Mouse (Mus musculus): Measurements from ENCODE around the gene Tnrc6b. TPM values are rescaled to one million over a fixed set of nuclear protein-coding genes. Genes with fewer than 3 reads are reported as not detected.
A peak's percentile ranks its signal among the peaks of the same experiment; 100 is the strongest.

Gene Tnrc6b
- polyA plus RNA-seq, 1 experiment from 2014 or later, result 27.4 TPM

DNA sequence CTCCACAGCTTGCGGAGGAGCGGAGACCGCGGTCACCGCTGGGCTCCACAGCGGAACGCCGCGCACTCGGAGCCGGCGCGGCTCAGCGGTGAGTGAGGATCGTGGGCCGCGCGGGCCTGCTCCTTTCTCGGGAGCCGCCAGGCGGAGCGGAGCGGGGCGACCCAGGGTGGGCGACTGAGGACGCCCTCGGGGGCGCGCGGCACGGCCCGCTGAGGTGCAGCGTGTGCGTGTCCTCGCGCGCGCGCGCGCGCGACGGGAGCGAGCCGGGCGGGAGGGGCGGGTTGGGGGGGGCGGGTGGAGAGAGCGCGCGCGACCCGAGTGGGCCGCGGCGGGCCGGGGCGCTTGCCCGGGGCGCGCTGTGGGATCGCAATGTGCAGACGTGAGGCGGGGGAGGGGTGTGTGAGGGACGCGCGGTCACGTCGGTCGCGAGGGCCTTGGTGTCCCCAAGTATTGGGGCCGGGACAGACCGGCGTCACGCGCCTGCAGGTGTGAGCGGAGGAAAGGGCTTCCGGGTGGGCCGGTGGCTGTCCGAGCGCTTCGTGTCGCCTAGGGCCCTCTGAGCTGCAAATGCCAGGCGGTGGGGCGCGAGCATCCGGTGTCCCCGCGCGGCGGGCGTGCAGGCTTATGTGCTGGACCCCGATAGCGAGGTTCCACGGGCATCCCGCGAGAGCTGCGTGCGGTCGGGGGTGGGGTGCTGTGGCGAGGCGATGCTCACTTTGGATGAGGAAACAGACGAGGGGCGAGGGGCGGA, 463 bp downstream of the Tnrc6b start:
- peak overlapping the region; percentile 72 for H3K27ac ChIP-seq (ENCODE audit: low read length)

DNA sequence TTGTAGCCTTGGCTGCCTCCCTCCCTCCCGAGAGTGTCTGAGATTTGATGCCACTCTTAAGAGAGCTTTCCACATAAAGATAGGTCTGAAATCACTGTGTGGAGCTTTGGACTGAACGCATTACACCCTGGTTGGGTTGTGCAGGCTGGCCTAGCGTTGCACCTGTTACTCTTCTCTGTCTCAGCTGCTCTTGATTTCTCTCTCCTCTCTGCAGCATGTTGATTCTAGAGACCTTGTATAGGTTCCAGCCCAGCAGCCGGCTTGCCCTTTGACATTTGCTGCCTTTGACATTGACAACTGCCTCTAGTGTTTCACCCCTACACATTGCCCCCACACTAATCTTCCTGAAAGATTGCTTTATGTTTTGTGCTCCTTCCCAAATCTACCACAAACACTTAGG, 3.2 kb downstream of the Tnrc6b start:
- Histone ChIP-seq H3K27me3 (ENCODE audit: insufficient read depth, low read length) (no peaks in the 10 kb centered on the region), H3K36me3 (ENCODE audit: insufficient read depth, low read length) (no peaks in the 10 kb centered on the region), H3K4me2 (replicated peaks; ENCODE audit: low read depth, low read length) (no peak overlapping the region), H3K9ac (replicated peaks; ENCODE audit: low read length) (no peak overlapping the region), H3K4me3 (ENCODE audit: low read length) (no peak overlapping the region), H3K4me1 (ENCODE audit: insufficient read depth, low read length) (peaks cover 10% of the 10 kb centered on the region), H3K27ac (ENCODE audit: low read length) (no peak overlapping the region), H3K9me3 (ENCODE audit: low read length) (no peaks in the 10 kb centered on the region)
- no peak for ATAC-seq (ENCODE audit: low FRiP score, low TSS enrichment)
- WGBS, result 40% methylated on average over 4 of the region's 4 CpGs

More for the DNA sequence above, 463 bp downstream of the Tnrc6b start:
- no peaks in the 10 kb centered on the region for H3K36me3 ChIP-seq (ENCODE audit: insufficient read depth, low read length)
- ATAC-seq (ENCODE audit: low FRiP score, low TSS enrichment), result peak; percentile 39
- H3K9me3 ChIP-seq (ENCODE audit: low read length), result no peaks in the 10 kb centered on the region
- peak overlapping the region; percentile 81 for H3K4me2 ChIP-seq (replicated peaks; ENCODE audit: low read depth, low read length)
- peak overlapping the region; percentile 88 for H3K9ac ChIP-seq (replicated peaks; ENCODE audit: low read length)
- H3K4me1 ChIP-seq (ENCODE audit: insufficient read depth, low read length), result peaks cover 27% of the 10 kb centered on the region
- WGBS, result under 1% methylated on average over 67 of the region's 106 CpGs
- no peaks in the 10 kb centered on the region for H3K27me3 ChIP-seq (ENCODE audit: insufficient read depth, low read length)
- H3K4me3 ChIP-seq (ENCODE audit: low read length), result peak overlapping the region; percentile 82

DNA sequence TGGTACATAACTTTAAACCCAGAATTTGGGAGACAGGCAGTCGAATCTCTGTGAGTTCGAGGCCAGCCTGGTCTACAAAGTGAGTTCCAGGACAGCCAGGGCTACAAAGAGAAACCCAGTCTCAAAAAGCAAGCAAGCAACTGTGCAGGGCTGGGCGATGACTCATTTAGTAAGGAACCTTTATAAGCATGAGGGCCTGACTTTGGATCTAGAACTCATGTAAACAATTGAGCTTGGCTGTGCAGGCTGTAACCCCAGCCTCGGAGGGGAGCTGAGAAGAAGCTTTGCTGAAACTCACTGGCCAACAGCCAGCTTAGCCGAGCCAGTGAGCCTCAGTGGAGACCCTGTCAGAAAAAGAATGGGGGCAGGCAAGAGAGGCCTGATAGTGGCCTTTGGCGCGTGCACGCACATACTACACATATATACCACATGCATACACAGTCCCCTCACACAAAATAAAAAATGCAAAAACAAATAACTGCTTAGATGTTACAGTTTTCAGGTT, 5.6 kb downstream of the Tnrc6b start:
- WGBS, result 83% methylated on average over 8 of the region's 8 CpGs

DNA sequence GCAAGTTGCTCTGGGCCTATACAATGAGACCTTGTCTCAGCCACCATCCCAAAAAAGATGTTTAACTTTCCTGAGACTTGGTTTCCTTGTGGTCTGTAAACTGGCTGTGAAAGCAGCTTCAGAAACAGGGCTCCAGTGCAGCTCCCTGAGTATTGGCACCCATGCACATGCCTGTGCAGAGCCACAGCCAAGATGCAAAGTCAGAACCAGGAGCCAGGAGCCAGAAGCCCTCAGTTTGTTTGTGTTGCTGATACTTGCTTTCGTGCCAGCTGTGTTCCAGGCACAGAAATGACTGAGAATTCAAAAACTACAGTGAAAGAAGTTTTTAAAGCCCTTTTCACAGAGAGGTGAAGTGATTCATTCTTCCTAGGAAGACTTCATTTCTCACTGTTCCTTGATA, 6.3 kb downstream of the Tnrc6b start:
- Histone ChIP-seq H3K9me3 (ENCODE audit: low read length) (no peaks in the 10 kb centered on the region), H3K4me1 (ENCODE audit: insufficient read depth, low read length) (peaks cover 9% of the 10 kb centered on the region), H3K4me3 (ENCODE audit: low read length) (no peak overlapping the region), H3K27me3 (ENCODE audit: insufficient read depth, low read length) (no peaks in the 10 kb centered on the region), H3K4me2 (replicated peaks; ENCODE audit: low read depth, low read length) (no peak overlapping the region), H3K36me3 (ENCODE audit: insufficient read depth, low read length) (no peaks in the 10 kb centered on the region), H3K9ac (replicated peaks; ENCODE audit: low read length) (no peak overlapping the region), H3K27ac (ENCODE audit: low read length) (no peak overlapping the region)
- no peak for ATAC-seq (ENCODE audit: low FRiP score, low TSS enrichment)
- WGBS, result 70% methylated on average over 1 of the region's 1 CpGs

More for the DNA sequence above, 5.6 kb downstream of the Tnrc6b start:
- Histone ChIP-seq H3K27me3 (ENCODE audit: insufficient read depth, low read length) (no peaks in the 10 kb centered on the region), H3K9ac (replicated peaks; ENCODE audit: low read length) (no peak overlapping the region), H3K36me3 (ENCODE audit: insufficient read depth, low read length) (no peaks in the 10 kb centered on the region), H3K4me3 (ENCODE audit: low read length) (no peak overlapping the region), H3K4me2 (replicated peaks; ENCODE audit: low read depth, low read length) (no peak overlapping the region), H3K27ac (ENCODE audit: low read length) (no peak overlapping the region), H3K9me3 (ENCODE audit: low read length) (no peaks in the 10 kb centered on the region), H3K4me1 (ENCODE audit: insufficient read depth, low read length) (peaks cover 8% of the 10 kb centered on the region)
- ATAC-seq (ENCODE audit: low FRiP score, low TSS enrichment), result no peak

DNA sequence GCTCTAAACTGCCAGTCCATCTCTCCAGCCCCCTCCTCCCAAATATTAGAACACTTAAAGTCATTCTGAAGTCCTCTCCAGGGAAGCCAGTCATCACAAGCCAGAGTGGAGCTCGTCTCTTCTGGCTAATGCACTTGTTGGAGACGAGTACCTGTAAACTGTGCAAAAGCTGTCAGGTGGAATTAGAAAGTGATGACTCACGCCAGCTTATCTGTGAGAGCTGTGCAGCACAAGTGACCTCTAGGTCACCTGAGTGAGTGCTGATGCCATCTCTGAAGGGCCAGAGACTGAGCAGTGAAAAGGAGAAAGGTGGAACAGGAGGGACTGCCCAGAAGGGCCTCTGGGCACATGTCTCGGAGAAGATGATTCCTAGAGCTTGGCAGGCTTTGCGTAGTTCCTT, 9.1 kb downstream of the Tnrc6b start:
- ATAC-seq (ENCODE audit: low FRiP score, low TSS enrichment), result no peak
- 66% methylated on average over 5 of the region's 5 CpGs for WGBS

DNA sequence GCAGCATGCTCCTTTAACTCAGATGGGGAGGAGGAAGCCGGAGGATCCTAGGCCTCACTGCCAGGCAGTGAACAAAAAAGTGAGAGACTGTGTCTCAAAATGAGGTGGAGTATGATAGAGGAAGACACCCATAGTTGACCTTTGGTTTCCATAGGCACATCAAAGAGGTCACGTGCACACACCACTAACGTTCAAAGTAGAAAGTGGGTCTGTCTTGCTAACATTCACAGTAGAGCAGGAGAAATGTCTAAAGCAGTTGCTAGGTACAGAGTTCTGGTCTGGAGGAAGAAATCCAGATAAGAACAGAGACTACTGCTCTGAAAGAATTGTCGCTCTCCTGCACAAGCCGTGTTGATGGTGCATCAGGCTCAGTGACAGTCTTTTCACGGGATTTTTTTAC, 10.7 kb downstream of the Tnrc6b start:
- 65% methylated on average over 6 of the region's 6 CpGs for WGBS
- H3K4me1 ChIP-seq (ENCODE audit: insufficient read depth, low read length), result peaks cover 10% of the 10 kb centered on the region
- no peaks in the 10 kb centered on the region for H3K9me3 ChIP-seq (ENCODE audit: low read length)
- no peak overlapping the region for H3K4me3 ChIP-seq (ENCODE audit: low read length)
- H3K27ac ChIP-seq (ENCODE audit: low read length), result 0 out of 2 replicates have a peak overlapping the region, but pooled peaks have one; percentile 43
- H3K27me3 ChIP-seq (ENCODE audit: insufficient read depth, low read length), result no peaks in the 10 kb centered on the region
- no peak for ATAC-seq (ENCODE audit: low FRiP score, low TSS enrichment)
- no peak overlapping the region for H3K9ac ChIP-seq (replicated peaks; ENCODE audit: low read length)
- H3K36me3 ChIP-seq (ENCODE audit: insufficient read depth, low read length), result no peaks in the 10 kb centered on the region
- no peak overlapping the region for H3K4me2 ChIP-seq (replicated peaks; ENCODE audit: low read depth, low read length)

More for the DNA sequence above, 9.1 kb downstream of the Tnrc6b start:
- Histone ChIP-seq H3K27me3 (ENCODE audit: insufficient read depth, low read length) (no peaks in the 10 kb centered on the region), H3K9me3 (ENCODE audit: low read length) (no peaks in the 10 kb centered on the region), H3K4me3 (ENCODE audit: low read length) (no peak overlapping the region), H3K27ac (ENCODE audit: low read length) (no peak overlapping the region), H3K9ac (replicated peaks; ENCODE audit: low read length) (no peak overlapping the region), H3K4me2 (replicated peaks; ENCODE audit: low read depth, low read length) (no peak overlapping the region), H3K36me3 (ENCODE audit: insufficient read depth, low read length) (no peaks in the 10 kb centered on the region), H3K4me1 (ENCODE audit: insufficient read depth, low read length) (peaks cover 10% of the 10 kb centered on the region)

DNA sequence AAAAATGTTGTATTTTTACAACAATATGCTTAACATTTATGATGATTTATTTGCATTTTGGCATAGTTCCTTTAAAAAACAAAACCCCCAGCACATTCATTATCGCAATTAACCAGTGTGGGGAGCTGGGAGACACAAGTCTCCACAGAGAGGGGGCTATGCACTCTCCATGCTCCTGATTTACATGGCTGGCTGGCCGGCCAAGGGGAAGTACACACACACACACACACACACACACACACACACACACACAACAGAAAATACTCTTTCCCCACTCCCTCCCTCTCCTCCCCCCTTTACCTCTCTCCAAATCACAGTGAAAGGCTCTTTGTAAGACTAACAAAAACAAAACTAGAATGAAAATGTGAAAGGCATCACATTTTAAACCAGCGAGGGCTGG, 11.3 kb downstream of the Tnrc6b start:
- Histone ChIP-seq H3K4me2 (replicated peaks; ENCODE audit: low read depth, low read length) (no peak overlapping the region), H3K9me3 (ENCODE audit: low read length) (no peaks in the 10 kb centered on the region), H3K27ac (ENCODE audit: low read length) (peak overlapping the region; percentile 51; the same call in 1 of the 2 replicates), H3K9ac (replicated peaks; ENCODE audit: low read length) (no peak overlapping the region), H3K4me1 (ENCODE audit: insufficient read depth, low read length) (peaks cover 10% of the 10 kb centered on the region), H3K27me3 (ENCODE audit: insufficient read depth, low read length) (no peaks in the 10 kb centered on the region), H3K36me3 (ENCODE audit: insufficient read depth, low read length) (no peaks in the 10 kb centered on the region), H3K4me3 (ENCODE audit: low read length) (no peak overlapping the region)
- 30% methylated on average over 3 of the region's 3 CpGs for WGBS
- peak; percentile 73; the same call in 1 of the 2 replicates for ATAC-seq (ENCODE audit: low FRiP score, low TSS enrichment)

DNA sequence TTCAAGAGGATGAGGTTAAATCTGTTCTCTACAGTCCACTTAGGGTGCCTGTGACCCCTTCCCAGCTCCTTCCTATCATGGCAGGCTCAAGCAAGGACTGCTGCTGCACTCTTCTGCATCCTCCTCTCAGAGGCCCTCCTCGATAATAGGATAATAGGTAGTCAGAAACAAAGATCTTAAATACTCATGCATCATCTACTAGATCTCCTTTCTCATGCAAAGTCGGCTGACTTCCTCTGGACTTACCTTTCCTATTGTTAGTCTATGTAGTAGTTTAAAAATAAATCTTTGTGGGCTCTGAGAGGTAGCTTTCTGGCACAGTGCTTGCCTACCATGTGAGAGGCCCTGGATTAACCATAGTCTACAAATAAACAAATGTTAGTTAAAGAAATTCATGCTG, 18.4 kb downstream of the Tnrc6b start:
- no peak overlapping the region for H3K27ac ChIP-seq (ENCODE audit: low read length)
- no peak overlapping the region for H3K9ac ChIP-seq (replicated peaks; ENCODE audit: low read length)
- ATAC-seq (ENCODE audit: low FRiP score, low TSS enrichment), result no peak
- no peaks in the 10 kb centered on the region for H3K36me3 ChIP-seq (ENCODE audit: insufficient read depth, low read length)
- no peak overlapping the region for H3K4me3 ChIP-seq (ENCODE audit: low read length)
- H3K4me1 ChIP-seq (ENCODE audit: insufficient read depth, low read length), result peaks cover 16% of the 10 kb centered on the region
- WGBS, result 72% methylated on average over 2 of the region's 2 CpGs
- no peak overlapping the region for H3K4me2 ChIP-seq (replicated peaks; ENCODE audit: low read depth, low read length)
- no peaks in the 10 kb centered on the region for H3K27me3 ChIP-seq (ENCODE audit: insufficient read depth, low read length)
- no peaks in the 10 kb centered on the region for H3K9me3 ChIP-seq (ENCODE audit: low read length)

DNA sequence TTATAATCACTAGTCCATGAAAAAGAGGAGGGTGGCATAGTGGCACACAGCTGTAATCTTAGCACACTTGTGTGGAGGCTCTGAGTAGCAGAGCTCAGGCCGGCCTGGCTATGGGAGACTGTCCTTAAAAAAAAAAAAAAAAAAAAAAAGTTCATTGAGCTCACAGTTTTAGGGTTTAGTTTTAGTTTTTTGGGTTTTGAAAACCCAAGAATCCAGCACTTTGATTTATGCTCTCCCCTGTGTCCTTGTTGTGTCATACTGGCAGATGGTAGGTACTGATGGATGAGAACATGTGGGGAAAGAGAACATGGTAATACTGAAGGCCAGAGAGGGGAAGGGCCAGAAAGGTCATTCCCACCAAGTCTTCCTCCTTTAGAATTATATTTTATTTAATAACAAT, 19.9 kb downstream of the Tnrc6b start:
- ATAC-seq (ENCODE audit: low FRiP score, low TSS enrichment), result no peak

DNA sequence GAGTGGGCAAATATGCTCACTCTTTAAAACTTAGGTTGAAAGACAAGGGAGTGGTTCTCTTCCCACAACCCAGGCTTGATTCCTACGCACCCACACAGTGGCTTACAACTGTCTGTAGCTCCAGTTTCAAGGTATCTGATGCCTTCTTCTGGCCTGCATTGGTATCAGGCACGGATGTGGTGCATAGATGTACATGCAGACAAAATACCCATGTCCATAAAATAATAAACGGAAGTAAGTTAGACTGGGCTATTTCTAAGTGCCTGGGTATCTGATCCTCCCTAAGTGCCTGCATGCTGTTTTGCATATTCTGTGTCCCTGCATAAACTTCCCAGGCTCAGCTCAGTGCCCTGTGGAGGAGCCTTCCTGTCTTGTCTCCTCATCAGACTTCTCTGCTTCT, 20.4 kb downstream of the Tnrc6b start:
- Histone ChIP-seq H3K4me3 (ENCODE audit: low read length) (no peak overlapping the region), H3K27me3 (ENCODE audit: insufficient read depth, low read length) (no peaks in the 10 kb centered on the region), H3K4me2 (replicated peaks; ENCODE audit: low read depth, low read length) (no peak overlapping the region), H3K36me3 (ENCODE audit: insufficient read depth, low read length) (no peaks in the 10 kb centered on the region), H3K9me3 (ENCODE audit: low read length) (no peaks in the 10 kb centered on the region), H3K4me1 (ENCODE audit: insufficient read depth, low read length) (peaks cover 16% of the 10 kb centered on the region), H3K27ac (ENCODE audit: low read length) (peak overlapping the region; percentile 50), H3K9ac (replicated peaks; ENCODE audit: low read length) (no peak overlapping the region)
- WGBS, result 58% methylated on average over 3 of the region's 3 CpGs
- ATAC-seq (ENCODE audit: low FRiP score, low TSS enrichment), result no peak

More for the DNA sequence above, 19.9 kb downstream of the Tnrc6b start:
- Histone ChIP-seq H3K4me2 (replicated peaks; ENCODE audit: low read depth, low read length) (no peak overlapping the region), H3K27me3 (ENCODE audit: insufficient read depth, low read length) (no peaks in the 10 kb centered on the region), H3K36me3 (ENCODE audit: insufficient read depth, low read length) (no peaks in the 10 kb centered on the region), H3K27ac (ENCODE audit: low read length) (no peak overlapping the region), H3K9me3 (ENCODE audit: low read length) (no peaks in the 10 kb centered on the region), H3K4me3 (ENCODE audit: low read length) (no peak overlapping the region), H3K9ac (replicated peaks; ENCODE audit: low read length) (no peak overlapping the region), H3K4me1 (ENCODE audit: insufficient read depth, low read length) (peaks cover 16% of the 10 kb centered on the region)
- 55% methylated on average over 1 of the region's 1 CpGs for WGBS

Measured in kidney, embryonic 16.5 days (tissue).